Mouse (Mus musculus) hindbrain, embryonic 11.5 days (tissue): ENCODE measurements around the gene Gnat1. TPM values are rescaled to one million over a fixed set of nuclear protein-coding genes. Genes with fewer than 3 reads are reported as not detected.

Source experiments
- ATAC-seq: fragments of 200-750 bp; cut with Nextera tagmentation; 2 replicates; pipeline ENCODE4 v1.8.0; 2017; ENCODE audit warnings: mild to moderate bottlenecking, moderate TSS enrichment, moderate library complexity; ENCODE audit not compliant: low FRiP score
- DNase-seq: peaks from one replicate; pipeline ENCODE4 v3.0.0-alpha.2; 2015; ENCODE audit warnings: low spot score
- H3K27ac ChIP-seq: fragments of 300-500 bp; sonication (generic); 2 replicates; pipeline ENCODE4 v1.5.1; 2014; ENCODE audit warnings: mild to moderate bottlenecking, low read depth, low read length
- H3K27me3 ChIP-seq: fragments of 300-500 bp; sonication (generic); 2 replicates; pipeline ENCODE4 v1.6.1; 2014; ENCODE audit warnings: mild to moderate bottlenecking, low read length, moderate library complexity, mixed read lengths; ENCODE audit not compliant: control insufficient read depth, insufficient read depth
- H3K36me3 ChIP-seq: fragments of 300-500 bp; sonication (generic); 2 replicates; pipeline ENCODE4 v1.6.1; 2014; ENCODE audit warnings: mild to moderate bottlenecking, low read length, moderate library complexity, mixed read lengths; ENCODE audit not compliant: control insufficient read depth, insufficient read depth
- H3K4me1 ChIP-seq: fragments of 300-500 bp; sonication (generic); replicated peaks from 2 replicates; pipeline ENCODE4 v1.6.1; 2014; ENCODE audit warnings: low read length, mixed read lengths; ENCODE audit not compliant: control insufficient read depth, insufficient read depth
- H3K4me2 ChIP-seq: fragments of 300-500 bp; sonication (generic); replicated peaks from 2 replicates; pipeline ENCODE4 v1.6.1; 2014; ENCODE audit warnings: mild to moderate bottlenecking, low read depth, low read length
- H3K4me3 ChIP-seq: fragments of 300-500 bp; sonication (generic); 2 replicates; pipeline ENCODE4 v1.5.1; 2014; ENCODE audit warnings: low read depth, low read length
- H3K9ac ChIP-seq: fragments of 300-500 bp; sonication (generic); 2 replicates; pipeline ENCODE4 v1.6.1; 2014; ENCODE audit warnings: low read depth, low read length
- H3K9me3 ChIP-seq: fragments of 300-500 bp; sonication (generic); 2 replicates; pipeline ENCODE4 v1.6.1; 2016; ENCODE audit warnings: low read length; ENCODE audit not compliant: control insufficient read depth
- WGBS: fragments of 180-500 bp; shearing (Covaris S2); extraction: QIAGEN DNeasy Blood & Tissue Kit; methylation state at CpG from one replicate; pipeline ENCODE4 v1.1.7; 2014; 5-methylcytosine and 5-hydroxymethylcytosine counted together
- polyA plus RNA-seq: library from polyadenylated mRNA; unstranded; fragments of >200 nt; fragmentation: Nextera tagmentation; extraction: Ambion mirVana; gene quantifications from 2 replicates; pipeline ENCODE4 v1.2.1, GENCODE M21; 2014

Gnat1 gene
- polyA plus RNA-seq, 1 experiment from 2014 or later: 1.2 TPM

DNA sequence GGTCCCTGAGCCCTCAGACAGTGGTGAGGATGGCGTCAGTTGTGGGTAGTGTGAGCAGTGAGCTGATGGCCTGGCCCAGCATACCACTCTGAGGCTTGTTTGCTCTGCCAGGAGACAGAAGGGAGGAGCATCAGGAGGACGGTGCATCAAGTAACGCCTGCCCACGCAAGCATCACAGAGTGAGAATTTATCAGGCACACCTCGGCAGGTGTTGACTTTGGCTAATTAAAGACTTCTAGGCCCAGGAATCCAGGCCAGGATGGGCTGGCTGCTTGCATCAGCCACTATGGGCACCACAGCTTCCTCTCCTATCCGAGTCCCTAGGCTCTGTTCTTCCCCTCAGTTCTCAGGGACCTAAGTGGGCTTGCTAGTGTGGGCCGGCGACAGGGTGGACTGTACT is 17.2 kb downstream of the Gnat1 start:
- no peak for DNase-seq
- Histone ChIP-seq H3K27me3 (peaks cover 17% of the 10 kb centered on the region), H3K27ac (no peak overlapping the region), H3K9me3 (no peaks in the 10 kb centered on the region), H3K4me2 (no peak overlapping the region), H3K4me1 (peaks cover 19% of the 10 kb centered on the region), H3K36me3 (no peaks in the 10 kb centered on the region), H3K9ac (no peak overlapping the region), H3K4me3 (no peak overlapping the region)
- ATAC-seq: no peak
- WGBS: 85% methylated on average over 8 of the region's 8 CpGs

DNA sequence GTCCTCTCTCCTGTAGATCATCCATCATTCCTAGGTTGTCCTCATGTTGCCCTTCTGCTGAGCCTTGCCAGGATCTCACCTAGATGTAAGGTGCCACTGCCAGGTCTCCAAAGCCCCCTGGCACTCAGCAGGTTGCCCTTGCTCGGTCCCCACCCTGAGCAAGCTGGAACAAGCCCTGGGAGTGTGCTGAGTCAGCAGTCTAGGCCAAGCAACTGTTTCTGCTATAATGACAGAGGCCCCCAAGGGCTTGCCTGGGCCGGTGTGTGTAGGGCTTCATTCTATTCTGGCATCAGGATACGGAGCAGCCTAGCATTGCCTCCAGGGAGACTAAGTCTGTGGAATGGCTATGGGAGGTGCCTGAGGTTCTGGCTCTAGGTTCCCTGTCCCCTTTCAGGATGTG is 18.7 kb downstream of the Gnat1 start:
- H3K4me1 ChIP-seq: peaks cover 7% of the 10 kb centered on the region
- ATAC-seq: no peak
- H3K4me3 ChIP-seq: no peak overlapping the region
- no peaks in the 10 kb centered on the region for H3K9me3 ChIP-seq
- H3K4me2 ChIP-seq: no peak overlapping the region
- no peak overlapping the region for H3K9ac ChIP-seq
- H3K27ac ChIP-seq: no peak overlapping the region
- WGBS: 70% methylated on average over 3 of the region's 3 CpGs
- H3K36me3 ChIP-seq: no peaks in the 10 kb centered on the region
- no peak for DNase-seq
- H3K27me3 ChIP-seq: peaks cover 7% of the 10 kb centered on the region

DNA sequence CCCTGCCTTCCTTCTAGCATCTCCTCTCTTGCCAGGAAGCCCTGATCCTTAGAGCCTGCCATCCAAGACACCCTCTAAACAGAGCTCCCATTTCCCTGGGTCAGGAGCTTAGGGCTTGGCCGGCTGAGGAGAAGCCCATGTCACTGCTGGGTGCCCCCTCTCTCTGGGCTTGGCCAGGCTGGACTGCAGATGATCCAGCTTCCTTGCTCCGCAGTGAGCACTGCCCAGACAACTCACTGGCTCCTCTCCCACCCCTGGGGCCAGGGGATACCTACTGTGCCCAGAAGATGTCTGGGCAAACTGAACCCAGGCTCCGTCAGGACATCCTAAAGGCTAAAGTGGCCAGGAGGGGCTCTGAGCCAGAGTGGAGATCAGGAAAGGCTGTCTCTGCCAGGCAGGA is 19.6 kb downstream of the Gnat1 start:
- H3K4me2 ChIP-seq: no peak overlapping the region
- H3K4me3 ChIP-seq: no peak overlapping the region
- DNase-seq: no peak
- no peaks in the 10 kb centered on the region for H3K27me3 ChIP-seq
- H3K4me1 ChIP-seq: peaks cover 7% of the 10 kb centered on the region
- no peak overlapping the region for H3K9ac ChIP-seq
- ATAC-seq: no peak
- H3K9me3 ChIP-seq: no peaks in the 10 kb centered on the region
- no peak overlapping the region for H3K27ac ChIP-seq
- WGBS: 92% methylated on average over 3 of the region's 3 CpGs
- no peaks in the 10 kb centered on the region for H3K36me3 ChIP-seq

DNA sequence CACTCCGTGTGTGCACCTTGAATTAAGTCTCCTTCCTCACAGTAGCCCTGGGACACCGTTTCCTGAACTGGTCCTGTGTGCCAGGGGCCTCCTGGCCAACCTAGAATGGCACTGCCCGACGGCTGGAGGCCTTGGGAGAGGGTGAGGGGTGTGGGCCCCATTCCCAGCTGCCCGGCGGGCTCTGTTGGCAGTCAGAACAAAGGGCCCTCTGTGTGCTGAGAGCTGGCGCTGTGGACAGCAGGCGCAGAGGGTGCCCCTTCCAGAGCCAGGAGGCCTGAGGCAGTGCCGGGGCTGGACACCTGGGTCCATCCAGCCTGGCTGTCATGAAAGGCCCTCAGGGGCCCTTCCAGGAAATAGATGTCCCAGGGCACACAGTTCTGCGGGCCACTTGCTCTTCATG is 20.0 kb downstream of the Gnat1 start:
- Histone ChIP-seq H3K4me2 (no peak overlapping the region), H3K9me3 (no peaks in the 10 kb centered on the region), H3K4me1 (peaks cover 7% of the 10 kb centered on the region), H3K27me3 (no peaks in the 10 kb centered on the region), H3K27ac (no peak overlapping the region), H3K36me3 (no peaks in the 10 kb centered on the region), H3K4me3 (no peak overlapping the region), H3K9ac (no peak overlapping the region)
- no peak for DNase-seq
- 87% methylated on average over 10 of the region's 10 CpGs for WGBS
- no peak for ATAC-seq

DNA sequence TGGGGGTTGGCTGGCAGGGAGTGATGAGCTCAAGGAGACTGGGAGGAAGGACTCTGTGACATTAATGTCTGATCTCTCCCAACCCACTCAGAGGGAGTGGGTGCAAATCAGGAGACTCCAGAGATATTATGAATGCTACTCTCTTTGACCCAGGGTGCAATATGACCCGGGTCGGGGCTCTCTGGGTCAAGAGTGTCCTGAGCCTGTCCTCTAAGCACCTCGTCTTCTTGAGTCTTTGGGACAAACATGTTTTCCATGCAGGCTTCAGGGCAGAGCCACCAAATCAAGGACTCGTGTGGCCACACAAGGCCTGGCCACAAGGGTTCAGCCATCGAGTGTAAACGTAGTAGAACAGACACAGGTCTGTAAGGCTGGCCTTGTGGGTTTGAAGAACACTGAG is 21.4 kb downstream of the Gnat1 start:
- 85% methylated on average over 6 of the region's 6 CpGs for WGBS
- H3K36me3 ChIP-seq: no peaks in the 10 kb centered on the region
- H3K4me3 ChIP-seq: no peak overlapping the region
- DNase-seq: no peak
- ATAC-seq: no peak
- H3K27me3 ChIP-seq: no peaks in the 10 kb centered on the region
- H3K4me1 ChIP-seq: no peaks in the 10 kb centered on the region
- no peak overlapping the region for H3K9ac ChIP-seq
- no peak overlapping the region for H3K27ac ChIP-seq
- H3K4me2 ChIP-seq: no peak overlapping the region
- H3K9me3 ChIP-seq: no peaks in the 10 kb centered on the region

DNA sequence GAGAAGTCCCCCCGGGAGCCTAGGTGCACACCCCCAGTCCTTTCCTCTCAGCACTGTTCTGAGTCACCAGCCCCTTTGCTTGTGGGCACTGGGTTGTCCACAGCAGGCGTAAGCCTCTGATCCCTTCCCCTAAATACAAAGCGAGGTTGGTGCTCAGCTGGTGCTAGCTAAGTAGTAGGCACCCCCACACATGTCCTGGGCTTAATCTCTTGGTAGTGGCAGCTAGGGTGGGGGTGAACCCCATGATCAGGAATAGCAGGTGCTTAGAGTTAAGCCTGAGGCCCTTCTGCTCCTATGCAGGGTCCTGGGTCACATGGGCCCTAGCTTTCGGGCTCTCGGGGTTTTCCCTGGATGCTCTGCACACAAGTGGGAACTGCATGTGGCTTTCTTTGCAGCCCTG is 22.4 kb downstream of the Gnat1 start:
- H3K4me2 ChIP-seq: no peak overlapping the region
- H3K9me3 ChIP-seq: no peaks in the 10 kb centered on the region
- WGBS: 92% methylated on average over 5 of the region's 5 CpGs
- no peak overlapping the region for H3K4me3 ChIP-seq
- no peaks in the 10 kb centered on the region for H3K4me1 ChIP-seq
- H3K27ac ChIP-seq: no peak overlapping the region
- no peaks in the 10 kb centered on the region for H3K27me3 ChIP-seq
- no peaks in the 10 kb centered on the region for H3K36me3 ChIP-seq
- DNase-seq (no peak), ATAC-seq (no peak)
- H3K9ac ChIP-seq: no peak overlapping the region

DNA sequence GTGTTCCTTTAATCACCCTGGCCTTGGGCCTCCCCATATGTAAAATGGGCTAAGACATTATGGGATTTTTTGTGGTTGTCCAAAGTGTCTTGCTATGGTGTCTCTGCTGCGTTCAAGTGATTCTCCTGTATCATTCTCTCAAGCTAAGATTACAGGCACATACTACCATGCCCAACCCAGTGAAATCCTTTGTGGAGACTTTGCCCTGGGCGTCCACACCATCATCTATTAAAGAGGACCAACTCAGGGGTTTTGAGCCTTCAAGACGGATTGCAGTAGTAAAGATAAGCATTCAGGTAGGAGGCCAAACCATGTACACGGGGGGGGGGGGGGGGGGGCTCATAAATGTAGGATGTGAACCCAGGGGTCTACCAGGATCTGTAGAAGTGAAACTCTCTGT is 24.9 kb downstream of the Gnat1 start:
- H3K36me3 ChIP-seq: no peaks in the 10 kb centered on the region
- H3K9me3 ChIP-seq: no peaks in the 10 kb centered on the region
- no peak overlapping the region for H3K4me3 ChIP-seq
- 83% methylated on average over 4 of the region's 4 CpGs for WGBS
- no peak for DNase-seq
- no peaks in the 10 kb centered on the region for H3K4me1 ChIP-seq
- no peak overlapping the region for H3K9ac ChIP-seq
- no peak overlapping the region for H3K27ac ChIP-seq
- no peak overlapping the region for H3K4me2 ChIP-seq
- no peaks in the 10 kb centered on the region for H3K27me3 ChIP-seq
- ATAC-seq: no peak

DNA sequence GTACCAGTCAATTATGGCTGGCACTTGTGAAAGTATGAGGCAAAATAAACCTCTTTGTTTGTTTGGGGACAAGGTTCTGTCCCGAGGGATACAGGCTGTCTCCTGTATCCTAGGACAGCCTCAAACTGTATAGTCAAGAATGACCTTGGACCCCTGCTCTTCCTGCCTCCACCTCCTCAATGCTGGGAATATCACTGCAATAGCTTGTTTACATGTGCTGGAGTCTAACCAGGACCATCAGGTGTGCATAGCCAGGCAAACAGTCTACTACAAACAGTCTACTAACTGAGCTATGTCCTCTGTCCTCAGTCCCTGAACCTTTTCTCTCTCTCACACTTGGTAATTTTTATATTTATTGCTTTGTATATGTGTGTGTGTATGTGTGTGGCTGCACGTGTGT is 26.0 kb downstream of the Gnat1 start:
- Histone ChIP-seq H3K9me3 (no peaks in the 10 kb centered on the region), H3K27me3 (no peaks in the 10 kb centered on the region), H3K4me3 (no peak overlapping the region), H3K36me3 (no peaks in the 10 kb centered on the region), H3K4me1 (no peaks in the 10 kb centered on the region), H3K9ac (no peak overlapping the region), H3K4me2 (no peak overlapping the region), H3K27ac (no peak overlapping the region)
- DNase-seq (no peak), ATAC-seq (no peak)
- 92% methylated on average over 2 of the region's 2 CpGs for WGBS

DNA sequence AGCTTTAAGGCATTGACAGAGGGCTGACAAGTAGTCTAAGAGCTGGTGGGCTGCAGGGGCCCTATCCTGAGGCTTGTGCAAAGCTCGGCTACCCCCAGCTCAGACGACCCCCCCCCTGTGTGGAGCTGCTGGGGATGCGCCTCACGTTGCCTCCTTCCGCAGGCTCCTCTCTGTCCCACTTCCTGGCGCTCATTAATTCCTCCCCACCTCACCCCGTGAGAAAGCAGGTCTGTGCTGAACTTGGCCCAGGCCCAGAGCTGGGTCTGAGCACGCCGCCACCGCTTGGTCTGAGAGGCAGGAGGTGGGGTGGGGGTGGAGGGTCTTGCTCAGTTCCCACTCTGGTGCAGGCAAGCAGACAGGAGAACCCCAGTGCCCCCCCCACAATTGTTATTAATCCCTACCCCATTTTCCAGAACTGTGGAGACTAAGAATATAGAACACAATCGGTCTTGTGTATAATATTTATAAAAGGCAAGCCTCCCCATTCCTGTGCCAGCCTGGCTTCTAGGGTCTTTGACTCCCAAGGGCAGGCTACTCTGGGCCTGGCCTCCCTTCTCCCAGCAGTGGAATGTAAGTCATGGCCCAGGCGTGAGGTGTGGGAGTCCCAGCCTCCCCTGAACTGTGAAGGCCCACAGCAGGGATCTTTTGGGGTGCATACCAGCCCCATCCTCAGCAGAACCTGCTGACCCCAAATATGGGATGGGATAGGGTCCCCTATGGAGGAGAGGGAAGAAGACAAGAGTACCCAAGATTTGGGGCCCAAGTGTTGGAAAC is 28.6 kb downstream of the Gnat1 start:
- H3K27ac ChIP-seq: no peak overlapping the region
- no peaks in the 10 kb centered on the region for H3K9me3 ChIP-seq
- H3K4me3 ChIP-seq: no peak overlapping the region
- no peaks in the 10 kb centered on the region for H3K4me1 ChIP-seq
- no peaks in the 10 kb centered on the region for H3K36me3 ChIP-seq
- peak; percentile 59 for ATAC-seq
- 41% methylated on average over 12 of the region's 12 CpGs for WGBS
- no peaks in the 10 kb centered on the region for H3K27me3 ChIP-seq
- H3K9ac ChIP-seq: no peak overlapping the region
- DNase-seq: no peak
- no peak overlapping the region for H3K4me2 ChIP-seq
